Mouse (Mus musculus) embryonic facial prominence, embryonic 14.5 days (tissue): ENCODE data around the gene Gm11020. TPM values are rescaled to one million over a fixed set of nuclear protein-coding genes. Genes with fewer than 3 reads are reported as not detected.
A peak's percentile ranks its signal among the peaks of the same experiment; 100 is the strongest.
"Not testable (repeated sequence)": the region's sequence is repeated elsewhere in the genome, so short reads cannot be mapped to it uniquely, and the experiment has no call there.

Experiments used
- ATAC-seq: fragments of 200-750 bp; cut with Nextera tagmentation; 2 replicates; pipeline ENCODE4 v1.8.0; 2017; ENCODE audit warnings: low read depth, moderate number of reproducible peaks, moderate TSS enrichment
- DNase-seq: peaks from one replicate; pipeline ENCODE4 v3.0.0-alpha.2; 2015; ENCODE audit warnings: low spot score
- H3K27ac ChIP-seq: fragments of 300-500 bp; sonication (generic); replicated peaks from 2 replicates; pipeline ENCODE4 v1.5.1; 2014; ENCODE audit warnings: low read depth, mild to moderate bottlenecking, low read length, moderate library complexity
- H3K27me3 ChIP-seq: fragments of 300-500 bp; sonication (generic); replicated peaks from 2 replicates; pipeline ENCODE4 v1.6.1; 2014; ENCODE audit warnings: low read length; ENCODE audit not compliant: control insufficient read depth, insufficient read depth
- H3K36me3 ChIP-seq: fragments of 300-500 bp; sonication (generic); 2 replicates; pipeline ENCODE4 v1.6.1; 2014; ENCODE audit warnings: low read length, mixed read lengths; ENCODE audit not compliant: control insufficient read depth, insufficient read depth
- H3K4me1 ChIP-seq: fragments of 300-500 bp; sonication (generic); 2 replicates; pipeline ENCODE4 v1.6.1; 2014; ENCODE audit warnings: antibody characterized with exemption, low read length; ENCODE audit not compliant: control insufficient read depth, insufficient read depth
- H3K4me2 ChIP-seq: fragments of 300-500 bp; sonication (generic); 2 replicates; pipeline ENCODE4 v1.6.1; 2014; ENCODE audit warnings: low read depth, mild to moderate bottlenecking, low read length, moderate library complexity, mixed read lengths
- H3K4me3 ChIP-seq: fragments of 300-500 bp; sonication (generic); 2 replicates; pipeline ENCODE4 v1.5.1; 2014; ENCODE audit warnings: low read depth, mild to moderate bottlenecking, low read length
- H3K9ac ChIP-seq: fragments of 300-500 bp; sonication (generic); 2 replicates; pipeline ENCODE4 v1.6.1; 2014; ENCODE audit warnings: low read depth, mild to moderate bottlenecking, low read length, moderate library complexity, mixed read lengths
- H3K9me3 ChIP-seq: fragments of 300-500 bp; sonication (generic); 2 replicates; pipeline ENCODE4 v1.6.1; 2016; ENCODE audit warnings: low read length; ENCODE audit not compliant: control insufficient read depth
- WGBS: fragments of 180-500 bp; shearing (Covaris S2); extraction: QIAGEN DNeasy Blood & Tissue Kit; methylation state at CpG from one replicate; pipeline ENCODE4 v1.1.7; 2014; 5-methylcytosine and 5-hydroxymethylcytosine counted together
- polyA plus RNA-seq: library from polyadenylated mRNA; unstranded; fragments of >200 nt; fragmentation: Nextera tagmentation; extraction: Ambion mirVana; gene quantifications from 2 replicates; pipeline ENCODE4 v1.2.1, GENCODE M21; 2014

Gm11020 gene
- polyA plus RNA-seq, 1 experiment from 2014 or later: not detected

DNA sequence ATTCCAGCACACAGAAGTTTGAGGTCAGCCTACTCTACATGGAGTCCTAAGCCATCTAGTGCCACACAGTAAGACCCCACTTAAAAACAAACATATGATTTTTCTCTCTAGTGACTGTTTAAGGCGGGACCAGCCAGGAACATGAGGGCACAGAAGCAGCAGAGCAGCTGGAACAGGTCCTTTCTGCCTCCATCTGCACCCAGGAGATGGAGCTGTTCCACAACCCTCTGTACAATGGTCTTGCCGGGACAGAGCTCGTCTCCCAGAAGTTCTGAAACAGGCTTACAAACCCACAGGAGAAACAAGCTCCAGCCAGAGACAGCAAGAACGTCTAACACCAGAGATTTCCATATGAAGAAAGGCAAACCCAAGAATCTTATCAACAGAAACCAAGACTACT lies 8.1 kb upstream of the Gm11020 start:
- Histone ChIP-seq H3K9me3 (no peaks in the 10 kb centered on the region), H3K27ac (no peak overlapping the region), H3K4me1 (no peaks in the 10 kb centered on the region), H3K4me2 (no peak overlapping the region), H3K36me3 (no peaks in the 10 kb centered on the region), H3K4me3 (no peak overlapping the region), H3K9ac (no peak overlapping the region), H3K27me3 (no peaks in the 10 kb centered on the region)
- 70% methylated on average over 4 of the region's 4 CpGs for WGBS
- ATAC-seq: no peak
- DNase-seq: no peak

DNA sequence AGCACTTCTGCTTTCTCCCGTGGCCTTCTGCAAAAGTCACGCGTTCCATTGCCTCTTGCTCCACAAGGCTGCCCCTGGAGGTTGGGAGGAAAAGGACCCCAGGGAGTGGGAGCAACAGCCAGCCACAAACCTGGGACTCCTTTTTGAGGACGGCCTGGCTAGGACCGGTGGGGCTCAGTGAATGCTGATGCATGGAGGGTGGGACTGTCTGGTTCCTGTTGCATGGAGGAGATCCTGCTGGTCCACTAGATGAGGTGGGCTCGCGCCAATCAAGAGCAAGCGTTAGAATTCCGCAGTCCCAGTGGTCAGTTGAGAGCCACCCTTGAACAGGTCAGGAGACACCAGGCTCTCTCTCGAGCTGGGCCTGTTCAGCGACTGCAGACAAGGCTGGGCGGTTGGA lies 563 bp downstream of the Gm11020 start, which contains the start of gene Cmtm2b:
Cmtm2b (plus strand) TSS at position 301 of the 400 bp plus-strand sequence.
- not testable (repeated sequence) for H3K9ac ChIP-seq, H3K4me2 ChIP-seq, H3K27ac ChIP-seq, H3K4me1 ChIP-seq, H3K27me3 ChIP-seq, H3K4me3 ChIP-seq, H3K9me3 ChIP-seq, ATAC-seq, DNase-seq, H3K36me3 ChIP-seq
- 82% methylated on average over 12 of the region's 12 CpGs for WGBS

DNA sequence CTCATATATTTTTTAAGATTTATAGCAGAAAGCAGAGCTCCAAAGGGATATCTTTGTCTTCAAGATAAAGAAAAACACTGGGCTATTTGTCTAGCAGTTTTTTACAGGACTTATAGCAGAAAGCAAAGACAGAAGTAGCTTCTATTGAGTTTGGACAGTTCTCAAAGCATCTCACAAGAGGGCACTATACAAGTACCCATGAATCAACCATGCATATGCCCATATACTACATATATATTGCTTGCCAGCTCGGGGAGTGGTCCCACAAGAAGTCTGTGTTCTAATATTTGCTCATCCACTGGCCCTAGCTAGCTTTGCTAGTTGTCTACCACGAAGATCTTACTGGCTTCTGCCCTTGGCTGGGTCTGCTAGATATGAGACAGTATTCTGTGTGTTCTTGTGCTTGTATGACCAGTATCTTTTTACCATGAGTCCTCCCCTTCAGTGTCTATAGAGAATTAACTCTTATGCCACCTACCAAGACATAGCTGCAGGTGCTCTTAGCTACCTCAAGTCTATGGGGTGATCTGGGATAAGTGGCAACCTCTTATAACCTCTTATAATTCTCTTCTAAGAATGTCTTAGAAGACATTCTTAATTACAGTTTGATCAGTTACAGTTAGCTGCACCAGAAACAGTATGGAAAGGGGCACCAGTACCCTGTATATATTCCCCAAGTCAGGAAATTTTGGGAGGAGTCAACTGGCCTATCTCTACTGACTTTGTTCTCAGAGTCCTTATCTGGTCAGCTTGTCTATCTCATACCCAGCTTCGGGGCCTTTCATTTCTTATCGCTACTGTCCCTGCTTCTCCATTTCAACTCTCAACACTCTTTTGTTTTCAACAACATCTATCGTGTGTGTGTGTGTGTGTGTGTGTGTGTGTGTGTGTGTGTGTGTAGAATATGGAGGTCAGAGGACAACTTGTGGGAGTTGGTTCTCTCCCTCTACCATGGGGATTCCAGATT lies 11.6 kb downstream of the Gm11020 start:
- no peaks in the 10 kb centered on the region for H3K4me1 ChIP-seq
- no peaks in the 10 kb centered on the region for H3K36me3 ChIP-seq
- H3K27me3 ChIP-seq: no peaks in the 10 kb centered on the region
- no peak overlapping the region for H3K9ac ChIP-seq
- H3K9me3 ChIP-seq: no peaks in the 10 kb centered on the region
- H3K27ac ChIP-seq: no peak overlapping the region
- no peak overlapping the region for H3K4me2 ChIP-seq
- DNase-seq (no peak), ATAC-seq (no peak)
- WGBS: 78% methylated on average over 5 of the region's 5 CpGs
- H3K4me3 ChIP-seq: no peak overlapping the region

DNA sequence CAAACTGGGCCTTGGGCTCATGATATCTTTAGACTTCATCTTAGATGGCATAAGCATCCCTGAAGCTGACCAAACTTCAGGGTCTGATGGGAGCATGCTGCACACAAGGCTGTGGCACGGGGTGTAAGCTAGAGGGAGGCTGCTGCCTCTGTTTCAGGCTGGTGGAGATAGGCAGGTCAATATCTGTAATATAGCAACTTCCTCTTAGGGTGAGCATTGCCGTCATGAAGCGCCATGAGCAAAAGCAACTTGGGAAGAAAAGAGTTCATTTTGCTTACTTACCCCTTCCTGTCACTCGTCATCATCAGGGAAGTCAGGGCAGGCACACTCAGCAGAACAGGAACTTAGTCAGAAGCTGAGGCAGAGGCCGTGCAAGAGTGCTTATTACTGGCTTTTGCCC lies 12.4 kb downstream of the Gm11020 start:
- no peak for DNase-seq
- ATAC-seq: no peak
- no peak overlapping the region for H3K9ac ChIP-seq
- H3K4me3 ChIP-seq: no peak overlapping the region
- H3K36me3 ChIP-seq: no peaks in the 10 kb centered on the region
- no peaks in the 10 kb centered on the region for H3K9me3 ChIP-seq
- no peak overlapping the region for H3K4me2 ChIP-seq
- no peaks in the 10 kb centered on the region for H3K27me3 ChIP-seq
- no peaks in the 10 kb centered on the region for H3K4me1 ChIP-seq
- WGBS: 62% methylated on average over 5 of the region's 5 CpGs
- no peak overlapping the region for H3K27ac ChIP-seq

DNA sequence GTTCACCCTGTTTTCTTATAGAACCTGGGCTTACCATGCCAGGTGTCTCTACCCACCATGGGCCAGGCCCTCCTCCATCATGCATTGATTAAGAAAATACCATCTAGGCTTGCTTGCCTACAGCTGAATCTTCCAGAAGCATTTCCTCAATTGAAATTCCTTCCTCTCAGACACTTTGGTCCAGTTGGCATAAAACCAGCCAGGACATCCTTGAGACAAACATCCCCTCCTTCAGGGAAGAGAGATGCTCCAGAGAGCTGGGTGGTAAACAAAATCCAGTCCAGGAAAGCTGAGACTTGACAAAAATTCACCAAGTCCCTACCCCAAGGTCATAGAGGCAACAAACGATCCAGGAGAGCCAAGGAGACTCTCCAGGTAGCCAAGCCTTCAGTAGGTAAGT lies 12.8 kb downstream of the Gm11020 start:
- H3K36me3 ChIP-seq: no peaks in the 10 kb centered on the region
- no peak overlapping the region for H3K27ac ChIP-seq
- 67% methylated on average over 1 of the region's 1 CpGs for WGBS
- ATAC-seq: no peak
- no peak overlapping the region for H3K9ac ChIP-seq
- H3K4me2 ChIP-seq: no peak overlapping the region
- H3K9me3 ChIP-seq: no peaks in the 10 kb centered on the region
- no peak for DNase-seq
- H3K27me3 ChIP-seq: no peaks in the 10 kb centered on the region
- no peak overlapping the region for H3K4me3 ChIP-seq
- H3K4me1 ChIP-seq: peaks cover under 1% of the 10 kb centered on the region; the same call in 1 of the 2 replicates

DNA sequence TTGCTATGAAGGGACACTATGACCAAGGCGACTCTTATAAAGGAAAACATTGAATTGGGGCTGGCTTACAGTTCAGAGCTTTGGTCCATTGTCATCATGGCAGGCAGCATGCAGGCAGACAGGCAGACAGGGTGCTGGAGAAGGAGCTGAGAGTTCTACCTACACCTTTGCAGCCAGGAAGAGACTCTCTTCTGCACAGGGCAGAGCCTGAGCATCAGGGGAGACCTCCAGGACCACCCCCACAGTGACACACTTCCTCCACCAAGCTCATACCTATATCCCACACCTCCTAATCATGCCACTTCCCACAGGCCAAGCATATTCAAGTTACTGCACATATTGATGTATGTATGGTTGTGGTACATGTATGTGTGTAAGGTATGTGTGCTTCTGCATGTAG lies 15.4 kb downstream of the Gm11020 start:
- H3K27me3 ChIP-seq: no peaks in the 10 kb centered on the region
- H3K9ac ChIP-seq: no peak overlapping the region
- H3K36me3 ChIP-seq: no peaks in the 10 kb centered on the region
- 91% methylated on average over 1 of the region's 1 CpGs for WGBS
- H3K4me3 ChIP-seq: no peak overlapping the region
- ATAC-seq: no peak
- peaks cover 10% of the 10 kb centered on the region; the same call in 1 of the 2 replicates for H3K4me1 ChIP-seq
- DNase-seq: no peak
- no peak overlapping the region for H3K27ac ChIP-seq
- H3K4me2 ChIP-seq: no peak overlapping the region
- no peaks in the 10 kb centered on the region for H3K9me3 ChIP-seq

DNA sequence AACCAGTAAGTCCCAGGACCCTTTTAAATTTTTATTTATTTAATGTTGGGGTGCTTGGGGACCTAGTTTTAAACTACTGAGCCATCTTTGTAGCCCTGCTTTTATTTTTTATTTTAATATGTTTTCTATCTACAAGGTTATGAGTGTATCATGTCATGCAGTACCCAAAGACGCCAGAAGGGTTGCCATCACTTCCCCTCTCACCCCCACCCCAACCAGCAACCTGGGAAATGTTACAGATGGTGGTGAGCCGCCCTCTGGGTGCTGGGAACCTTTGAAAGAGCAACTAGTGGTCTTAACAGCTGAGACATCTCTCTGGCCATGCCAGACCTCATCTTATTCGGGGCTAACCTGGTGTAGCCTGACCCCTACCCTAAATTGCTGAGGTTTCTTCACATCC lies 16.5 kb downstream of the Gm11020 start:
- no peak for DNase-seq

DNA sequence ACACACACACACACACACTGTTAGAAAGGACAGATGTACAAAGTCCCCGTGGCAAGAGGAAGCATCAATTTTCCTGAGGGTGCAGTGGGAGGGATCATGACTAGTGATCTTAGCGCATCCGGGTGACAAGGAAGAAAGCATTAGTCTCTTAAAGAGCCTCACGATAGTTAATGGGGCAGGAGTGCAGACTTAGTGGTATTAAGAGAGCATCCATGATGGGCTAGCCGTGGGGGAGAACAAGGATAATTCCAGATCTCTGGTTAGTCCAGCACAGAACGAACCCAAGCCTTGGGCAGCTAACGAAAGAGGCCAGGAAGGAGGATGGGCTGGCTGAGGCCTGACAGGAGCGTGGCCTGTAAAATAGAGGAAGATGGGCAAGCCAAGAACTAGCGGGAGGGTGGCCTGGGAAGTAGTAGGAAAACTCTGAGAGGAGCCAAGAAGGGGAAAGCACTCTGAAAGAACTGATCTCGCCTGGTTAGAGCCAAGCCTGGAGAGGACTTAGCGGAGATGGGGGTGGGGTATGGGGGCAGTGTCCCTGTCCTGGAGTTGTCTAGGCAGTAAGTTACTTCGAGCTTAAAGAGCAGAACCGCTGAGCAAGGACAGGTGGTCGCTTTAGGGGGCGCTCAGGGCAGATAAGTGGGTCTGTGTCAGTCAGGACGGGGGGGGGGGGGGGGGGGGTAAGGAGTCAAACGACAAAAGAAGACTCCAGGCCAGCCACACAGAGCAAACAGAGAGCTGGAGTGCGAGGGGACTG lies 18.0 kb downstream of the Gm11020 start, which contains the start of gene Cmtm3:
Cmtm3 (plus strand) TSS at position 182 of the 754 bp plus-strand sequence.
- Histone ChIP-seq H3K27me3 (no peaks in the 10 kb centered on the region), H3K4me3 (peak within 1 kb of the TSS; percentile 65), H3K9ac (peak within 1 kb of the TSS; percentile 93), H3K4me1 (peaks cover 11% of the 10 kb centered on the region; the same call in 1 of the 2 replicates), H3K9me3 (no peaks in the 10 kb centered on the region), H3K36me3 (0 out of 2 replicates have a peak, but pooled peaks cover 3% of the 10 kb centered on the region), H3K27ac (peak within 1 kb of the TSS; percentile 89), H3K4me2 (peak within 1 kb of the TSS; percentile 84)
- ATAC-seq (no peak), DNase-seq (peak; percentile 48)
- 17% methylated on average over 17 of the region's 18 CpGs for WGBS

More for the DNA sequence above, 16.5 kb downstream of the Gm11020 start:
- 52% methylated on average over 3 of the region's 3 CpGs for WGBS
- no peaks in the 10 kb centered on the region for H3K9me3 ChIP-seq
- no peaks in the 10 kb centered on the region for H3K36me3 ChIP-seq
- no peak for ATAC-seq
- H3K4me1 ChIP-seq: peaks cover 11% of the 10 kb centered on the region; the same call in 1 of the 2 replicates
- H3K4me2 ChIP-seq: no peak overlapping the region
- no peaks in the 10 kb centered on the region for H3K27me3 ChIP-seq
- no peak overlapping the region for H3K27ac ChIP-seq
- H3K4me3 ChIP-seq: no peak overlapping the region
- no peak overlapping the region for H3K9ac ChIP-seq
